Comparison of ENCODE assay signal across 15 mouse cellular contexts in genomic region chr13:51638958-51639357, GRCm38 (mm10). TPM values are rescaled to one million over a fixed set of nuclear protein-coding genes. Genes with fewer than 3 reads are reported as not detected.
DNase-seq lines count a peak whose midpoint lies in the region; ATAC-seq lines count a peak whose summit lies in the region.
"Had no signal": no experiment of that assay in that cellular context is flagged by ENCODE, and none has a peak within 500 bp of the region (broad histone marks: within the 10 kb centered on the region; RNA-seq: fewer than 3 reads in every experiment).

No protein-coding gene starts in this region.

- peaks cover 11% of the 10 kb centered on the region for H3K4me1 ChIP-seq in liver, embryonic 13.5 days (replicated peaks)
- H3K4me1 ChIP-seq in liver, embryonic 12.5 days, result peaks cover 19% of the 10 kb centered on the region
- H3K4me1 ChIP-seq: hindbrain, embryonic 13.5 days had no signal

- H3K9me3 ChIP-seq in liver, embryonic 13.5 days (replicated peaks), result no peaks in the 10 kb centered on the region
- H3K9me3 ChIP-seq in liver, embryonic 12.5 days (replicated peaks), result no peaks in the 10 kb centered on the region
- H3K9me3 ChIP-seq: hindbrain, embryonic 13.5 days had no signal

- DNase-seq in liver, embryonic 13.5 days, result peak; percentile 18
- peak; percentile 65 for DNase-seq in CD4-positive helper T cell, adult 2 months (ENCODE audit: low read depth, low spot score)
- DNase-seq in R1 (ENCODE audit: low read depth, low spot score), result peak; percentile 80
- no peak for DNase-seq in right cerebral cortex, postnatal 36 days (ENCODE audit: low spot score in 2 of 2)
- no peak for DNase-seq in embryo, embryonic 9.5 days (ENCODE audit: extremely low spot score)
- DNase-seq: adrenal gland, postnatal 10 days; cerebellum, adult 11-12 months; gastrocnemius, postnatal 10 days; kidney, postnatal 14 days; lung, adult 18-20 months had no signal

- H3K36me3 ChIP-seq in liver, embryonic 13.5 days, result no peaks in the 10 kb centered on the region
- no peaks in the 10 kb centered on the region for H3K36me3 ChIP-seq in liver, embryonic 12.5 days
- H3K36me3 ChIP-seq: hindbrain, embryonic 13.5 days had no signal

- H3K27me3 ChIP-seq in liver, embryonic 13.5 days, result no peaks in the 10 kb centered on the region
- H3K27me3 ChIP-seq in liver, embryonic 12.5 days (replicated peaks), result no peaks in the 10 kb centered on the region
- H3K27me3 ChIP-seq: hindbrain, embryonic 13.5 days; Patski had no signal

- 67% methylated on average over 4 of the region's 4 CpGs for WGBS in liver, embryonic 13.5 days (ENCODE audit: insufficient replicate concordance)
- WGBS in liver, embryonic 12.5 days (ENCODE audit: insufficient replicate concordance), result 61% methylated on average over 4 of the region's 4 CpGs

- no peak overlapping the region for H3K4me3 ChIP-seq in liver, embryonic 13.5 days (replicated peaks)
- H3K4me3 ChIP-seq in liver, embryonic 12.5 days, result no peak overlapping the region
- H3K4me3 ChIP-seq: hindbrain, embryonic 13.5 days had no signal

- ATAC-seq in liver, embryonic 13.5 days (ENCODE audit: low read depth), result no peak
- ATAC-seq in liver, embryonic 12.5 days, result no peak
- ATAC-seq in megakaryocyte-erythroid progenitor cell, adult 5-6 weeks (replicated peaks; ENCODE audit: low FRiP score, low TSS enrichment, poor library complexity, severe bottlenecking), result peak; percentile 81
- ATAC-seq: Patski had no signal

- no peak overlapping the region for H3K4me2 ChIP-seq in liver, embryonic 13.5 days
- H3K4me2 ChIP-seq in liver, embryonic 12.5 days, result no peak overlapping the region
- H3K4me2 ChIP-seq: hindbrain, embryonic 13.5 days; midbrain, embryonic 11.5 days had no signal

- H3K9ac ChIP-seq in liver, embryonic 13.5 days, result no peak overlapping the region
- H3K9ac ChIP-seq in liver, embryonic 12.5 days, result no peak overlapping the region
- H3K9ac ChIP-seq: hindbrain, embryonic 13.5 days had no signal

- H3K27ac ChIP-seq in liver, embryonic 13.5 days, result no peak overlapping the region
- no peak overlapping the region for H3K27ac ChIP-seq in liver, embryonic 12.5 days
- H3K27ac ChIP-seq: hindbrain, embryonic 13.5 days had no signal

RNA-seq across cellular contexts. Expression of gene Cks2, which starts 6.1 kb away (rescaled TPM):
- polyA plus RNA-seq in liver, embryonic 13.5 days (2015; fragmentation: Nextera tagmentation; extraction: Ambion mirVana), result 433 and 444 TPM in 2 replicates
- 405 and 413 TPM in 2 replicates for polyA plus RNA-seq in liver, embryonic 12.5 days (2016; fragmentation: Nextera tagmentation; extraction: Ambion mirVana)
- total RNA-seq in megakaryocyte-erythroid progenitor cell, adult 5-6 weeks (2014; fragmentation: Nextera tagmentation), result 342 and 430 TPM in 2 replicates
- total RNA-seq in megakaryocyte-erythroid progenitor cell, adult 5-6 weeks (2017), result 275 and 355 TPM in 2 replicates

RNA-seq across cellular contexts. Expression of gene Secisbp2, which starts 12.5 kb away (rescaled TPM):
- 21.0 and 22.2 TPM in 2 replicates for polyA plus RNA-seq in liver, embryonic 13.5 days (2015; fragmentation: Nextera tagmentation; extraction: Ambion mirVana)
- polyA plus RNA-seq in liver, embryonic 12.5 days (2016; fragmentation: Nextera tagmentation; extraction: Ambion mirVana), result 19.7 and 22.7 TPM in 2 replicates
- 33.2 and 41.6 TPM in 2 replicates for total RNA-seq in megakaryocyte-erythroid progenitor cell, adult 5-6 weeks (2014; fragmentation: Nextera tagmentation)
- 29.6 and 31.8 TPM in 2 replicates for total RNA-seq in megakaryocyte-erythroid progenitor cell, adult 5-6 weeks (2017)

Comparison
In these comparisons a context has a peak if more than half of its experiments do, and no peak if none do; other contexts are left out.
1. DNase-seq: peak in liver, embryonic 13.5 days (single experiment), CD4-positive helper T cell, adult 2 months (single experiment) and R1 (single experiment); none in right cerebral cortex, postnatal 36 days (0 of 2) and embryo, embryonic 9.5 days (single experiment).